Mouse (Mus musculus): ENCODE measurements around the gene Akap8l. TPM values are rescaled to one million over a fixed set of nuclear protein-coding genes. Genes with fewer than 3 reads are reported as not detected.

The Akap8l gene
- total and polyA plus RNA-seq, 2 experiments from 2014 or later = 69.9 to 117 TPM

- TF ChIP-seq CTCF (IDR thresholded peaks at IDR 0.05) = no peak
- H3K9ac ChIP-seq (replicated peaks; ENCODE audit: low read length, poor library complexity, severe bottlenecking) = peak overlapping the region; percentile 98
- 40% methylated on average over 6 of the region's 6 CpGs for WGBS
- peak overlapping the region; percentile 99 for H3K27ac ChIP-seq (ENCODE audit: low read depth, low read length)
- peak overlapping the region; percentile 94 for H3K4me3 ChIP-seq (ENCODE audit: low read depth, low read length)
- H3K4me1 ChIP-seq (ENCODE audit: insufficient read depth, low read length) = peaks cover 4% of the 10 kb centered on the region
- H3K27me3 ChIP-seq (ENCODE audit: insufficient read depth, low read length) = no peaks in the 10 kb centered on the region
- peak overlapping the region; percentile 75 for H3K4me2 ChIP-seq (ENCODE audit: low read depth, low read length, poor library complexity, severe bottlenecking)
- H3K36me3 ChIP-seq (ENCODE audit: insufficient read depth, low read length) = no peaks in the 10 kb centered on the region
- H3K9me3 ChIP-seq (ENCODE audit: low read length) = no peaks in the 10 kb centered on the region
- ATAC-seq (ENCODE audit: low FRiP score) (no peak), DNase-seq (ENCODE audit: low spot score) (no peak)
These were observed 65.2 kb downstream of the Akap8l start for GRCm38 (mm10) chr17:32285138-32285670.

- H3K4me3 ChIP-seq (ENCODE audit: low read depth, low read length) = peak within 1 kb of the TSS; percentile 94
- peak within 1 kb of the TSS; percentile 98 for H3K9ac ChIP-seq (replicated peaks; ENCODE audit: low read length, poor library complexity, severe bottlenecking)
- DNase-seq (ENCODE audit: low spot score) (peak; percentile 94), ATAC-seq (ENCODE audit: low FRiP score) (peak; percentile 91)
- no peaks in the 10 kb centered on the region for H3K9me3 ChIP-seq (ENCODE audit: low read length)
- no peaks in the 10 kb centered on the region for H3K36me3 ChIP-seq (ENCODE audit: insufficient read depth, low read length)
- peak; percentile 21 for TF ChIP-seq CTCF (IDR thresholded peaks at IDR 0.05)
- peak within 1 kb of the TSS; percentile 75 for H3K4me2 ChIP-seq (ENCODE audit: low read depth, low read length, poor library complexity, severe bottlenecking)
- under 1% methylated on average over 69 of the region's 100 CpGs for WGBS
- peaks cover 4% of the 10 kb centered on the region for H3K4me1 ChIP-seq (ENCODE audit: insufficient read depth, low read length)
- no peaks in the 10 kb centered on the region for H3K27me3 ChIP-seq (ENCODE audit: insufficient read depth, low read length)
- peak within 1 kb of the TSS; percentile 99 for H3K27ac ChIP-seq (ENCODE audit: low read depth, low read length)
These were observed 65.9 kb downstream of the Akap8l start, which contains the start of gene Brd4 for GRCm38 (mm10) chr17:32284262-32285137. Gene Brd4, minus strand, starts transcription at chr17:32284722.

- Histone ChIP-seq H3K27me3 (ENCODE audit: insufficient read depth, low read length) (no peaks in the 10 kb centered on the region), H3K4me3 (ENCODE audit: low read depth, low read length) (peak overlapping the region; percentile 94), H3K4me2 (ENCODE audit: low read depth, low read length, poor library complexity, severe bottlenecking) (peak overlapping the region; percentile 75), H3K4me1 (ENCODE audit: insufficient read depth, low read length) (peaks cover 4% of the 10 kb centered on the region), H3K27ac (ENCODE audit: low read depth, low read length) (peak overlapping the region; percentile 99), H3K9me3 (ENCODE audit: low read length) (no peaks in the 10 kb centered on the region), H3K36me3 (ENCODE audit: insufficient read depth, low read length) (no peaks in the 10 kb centered on the region), H3K9ac (replicated peaks; ENCODE audit: low read length, poor library complexity, severe bottlenecking) (peak overlapping the region; percentile 98)
- under 1% methylated on average over 24 of the region's 41 CpGs for WGBS
- ATAC-seq (ENCODE audit: low FRiP score) (peak; percentile 67), DNase-seq (ENCODE audit: low spot score) (peak; percentile 55)
- TF ChIP-seq CTCF (IDR thresholded peaks at IDR 0.05) = no peak
These were observed 66.6 kb downstream of the Akap8l start for GRCm38 (mm10) chr17:32283771-32284221.

GRCm38 (mm10) chr17:32283341-32283740 is 67.1 kb downstream of the Akap8l start:
- peak; percentile 37 for DNase-seq (ENCODE audit: low spot score)
- H3K4me1 ChIP-seq (ENCODE audit: insufficient read depth, low read length) = peaks cover 4% of the 10 kb centered on the region
- no peak for ATAC-seq (ENCODE audit: low FRiP score)
- H3K27me3 ChIP-seq (ENCODE audit: insufficient read depth, low read length) = no peaks in the 10 kb centered on the region
- 12% methylated on average over 7 of the region's 7 CpGs for WGBS
- H3K4me3 ChIP-seq (ENCODE audit: low read depth, low read length) = peak overlapping the region; percentile 94
- peak overlapping the region; percentile 98 for H3K9ac ChIP-seq (replicated peaks; ENCODE audit: low read length, poor library complexity, severe bottlenecking)
- TF ChIP-seq CTCF (IDR thresholded peaks at IDR 0.05) = no peak
- no peaks in the 10 kb centered on the region for H3K36me3 ChIP-seq (ENCODE audit: insufficient read depth, low read length)
- H3K27ac ChIP-seq (ENCODE audit: low read depth, low read length) = peak overlapping the region; percentile 99
- no peaks in the 10 kb centered on the region for H3K9me3 ChIP-seq (ENCODE audit: low read length)
- H3K4me2 ChIP-seq (ENCODE audit: low read depth, low read length, poor library complexity, severe bottlenecking) = peak overlapping the region; percentile 75

GRCm38 (mm10) chr17:32281611-32282310 is 68.6 kb downstream of the Akap8l start:
- no peak for DNase-seq (ENCODE audit: low spot score)
- H3K36me3 ChIP-seq (ENCODE audit: insufficient read depth, low read length) = no peaks in the 10 kb centered on the region
- H3K4me2 ChIP-seq (ENCODE audit: low read depth, low read length, poor library complexity, severe bottlenecking) = no peak overlapping the region
- H3K4me3 ChIP-seq (ENCODE audit: low read depth, low read length) = no peak overlapping the region
- H3K27me3 ChIP-seq (ENCODE audit: insufficient read depth, low read length) = no peaks in the 10 kb centered on the region
- TF ChIP-seq CTCF (IDR thresholded peaks at IDR 0.05) = no peak
- 72% methylated on average over 4 of the region's 4 CpGs for WGBS
- H3K9me3 ChIP-seq (ENCODE audit: low read length) = no peaks in the 10 kb centered on the region
- no peak for ATAC-seq (ENCODE audit: low FRiP score)
- no peak overlapping the region for H3K27ac ChIP-seq (ENCODE audit: low read depth, low read length)
- peaks cover 4% of the 10 kb centered on the region for H3K4me1 ChIP-seq (ENCODE audit: insufficient read depth, low read length)
- no peak overlapping the region for H3K9ac ChIP-seq (replicated peaks; ENCODE audit: low read length, poor library complexity, severe bottlenecking)

Measured in midbrain, postnatal 0 days (tissue).